Mouse (Mus musculus): ENCODE results near the gene Ell. TPM values are rescaled to one million over a fixed set of nuclear protein-coding genes. Genes with fewer than 3 reads are reported as not detected.

The Ell gene
- 10 to 100 TPM; 12.5 to 21.8 TPM for total RNA-seq (2021)
- long read RNA-seq, experiment 1, transcript Ell-201 (12 exons, 3,072 nt) = major isoform, 18 of 23 reads
- long read RNA-seq, experiment 1, partial matches to known transcripts = 4 of 23 reads
- long read RNA-seq, experiment 1, other reads (novel, unspliced or antisense) = 1 of 23 reads
- long read RNA-seq, experiment 2, transcript Ell-201 (12 exons, 3,072 nt) = major isoform, 12 of 19 reads
- long read RNA-seq, experiment 2, partial matches to known transcripts = 0 of 19 reads
- long read RNA-seq, experiment 2, other reads (novel, unspliced or antisense) = 7 of 19 reads

DNA sequence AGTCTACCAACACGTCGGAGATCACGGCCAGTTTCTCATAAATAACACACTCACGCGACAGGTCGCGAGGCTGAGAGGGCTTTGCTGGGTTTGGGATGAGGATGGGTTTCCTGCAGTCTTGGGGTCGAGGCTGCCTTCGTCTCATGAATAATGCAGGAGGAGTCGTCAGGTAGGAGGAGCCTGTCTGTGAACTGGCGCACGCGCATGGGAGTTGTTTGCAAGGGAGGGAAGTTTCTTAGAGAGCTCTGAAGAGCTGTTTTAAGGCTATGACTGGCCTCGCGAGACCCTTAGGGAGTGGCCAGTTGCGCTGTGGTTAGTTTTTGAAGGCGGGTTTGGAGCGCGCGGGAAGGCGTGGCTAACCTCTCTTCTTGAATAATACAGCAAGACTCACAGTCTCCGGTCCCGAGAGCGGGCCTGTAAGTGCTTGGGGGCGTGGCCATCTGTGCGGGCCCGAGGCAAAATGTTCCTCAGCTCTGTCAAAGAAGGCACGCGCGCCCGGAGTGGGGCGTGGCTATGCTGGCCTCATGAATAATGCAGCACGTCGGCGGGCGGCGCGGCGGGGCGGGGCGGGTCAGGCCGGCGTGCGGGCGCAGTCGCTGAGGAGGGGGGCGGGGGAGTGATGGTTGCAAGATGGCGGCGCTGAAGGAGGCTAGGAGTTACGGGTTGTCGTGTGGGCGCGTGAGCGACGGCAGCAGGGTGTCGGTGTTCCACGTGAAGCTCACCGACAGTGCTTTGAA, at the start of gene Ell:
Gene Ell, plus strand, starts transcription at position 381 of the 737 bp plus-strand sequence.
- DNase-seq (ENCODE audit: low spot score) = peak; percentile 99

DNA sequence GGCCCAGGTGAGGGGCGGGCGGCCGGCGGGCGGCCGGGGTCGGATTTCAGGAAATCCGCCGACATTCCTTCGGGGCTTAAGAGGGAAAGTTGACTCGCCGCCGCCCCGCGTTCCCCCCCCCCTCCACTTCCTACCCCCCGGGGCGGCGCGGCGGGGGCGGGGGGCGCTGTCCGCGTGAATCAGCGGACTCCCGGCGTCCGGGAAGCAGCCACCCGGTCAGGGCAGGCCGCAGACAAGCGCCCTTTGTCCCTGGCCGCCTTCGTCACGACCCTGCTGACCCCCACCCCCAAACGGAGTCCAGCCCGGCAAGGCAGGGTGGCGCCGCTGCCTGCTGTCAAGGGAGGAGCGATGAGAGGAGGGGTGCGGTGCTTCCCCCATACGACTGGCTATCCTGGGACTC, 49.7 kb upstream of the Ell start:
- no peak for DNase-seq (ENCODE audit: low spot score)

DNA sequence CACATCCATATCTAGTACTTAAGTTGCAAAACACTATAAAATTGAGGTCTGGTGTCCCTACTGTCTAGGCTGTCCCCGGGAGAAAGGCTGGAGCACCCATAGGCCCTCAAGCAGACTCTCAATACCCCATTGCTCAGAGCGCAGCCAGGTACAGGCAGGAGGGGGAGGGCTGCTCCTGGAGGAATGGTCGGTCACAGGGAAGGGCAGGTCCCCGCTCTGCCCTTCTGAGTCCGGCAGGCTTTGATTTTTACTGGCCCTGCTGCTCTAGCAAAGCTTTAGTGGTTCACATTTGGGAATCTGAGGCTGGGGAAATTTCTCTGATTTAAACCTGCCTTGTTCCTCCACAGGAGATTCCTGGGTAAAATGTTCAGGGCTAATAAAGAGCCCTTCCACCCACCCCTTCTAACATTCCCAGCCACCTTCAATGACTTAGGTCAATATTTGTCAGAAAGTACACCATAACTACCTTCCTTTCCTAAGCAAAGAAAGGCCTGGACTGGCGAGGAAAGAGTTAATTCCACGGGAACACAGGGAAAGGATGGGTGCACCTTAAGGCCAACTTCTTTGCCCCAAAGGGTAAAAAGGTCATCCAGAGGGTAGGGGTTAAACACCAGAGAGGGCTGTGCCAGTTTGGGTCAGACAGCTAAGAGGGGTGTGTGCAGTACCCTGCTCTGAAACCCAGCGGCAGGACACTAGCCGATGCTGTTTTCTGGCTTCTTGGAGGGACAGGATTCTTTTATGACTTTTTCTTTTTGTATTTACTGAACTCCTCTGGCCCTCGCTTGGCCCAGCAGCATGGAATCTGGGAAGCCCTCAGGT, 49.0 kb upstream of the Ell start:
- DNase-seq (ENCODE audit: low spot score) = no peak

DNA sequence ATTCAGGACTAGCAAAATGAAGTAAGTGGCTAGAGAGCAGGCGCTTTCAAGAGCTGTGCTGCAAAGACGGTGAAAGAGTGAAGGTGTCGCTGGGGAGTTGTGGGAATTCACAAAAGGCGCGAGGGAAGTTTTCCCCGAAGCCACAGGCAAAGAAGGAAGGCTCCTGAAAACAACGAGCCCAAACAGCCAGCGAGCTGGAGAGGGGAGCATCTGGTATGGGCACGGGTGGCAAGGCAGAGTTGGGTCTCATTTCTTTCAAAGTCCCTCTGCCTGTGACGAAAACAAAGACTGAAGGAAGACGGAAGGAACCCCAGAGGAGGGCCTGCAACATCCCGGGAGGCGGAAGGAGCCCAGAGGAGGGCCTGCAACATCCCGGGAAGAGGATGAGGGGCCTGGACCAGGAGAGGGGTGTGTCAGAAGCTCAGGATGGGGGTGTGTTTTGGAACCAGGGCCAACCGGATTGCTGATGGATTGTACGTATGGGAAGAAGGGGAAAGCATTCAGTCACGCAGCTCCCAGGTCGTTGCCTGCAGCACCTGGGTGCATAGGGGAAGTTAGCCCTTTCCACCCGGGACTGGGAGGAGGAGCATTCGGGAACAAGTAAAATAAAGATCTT, 48.3 kb upstream of the Ell start:
- DNase-seq (ENCODE audit: low spot score) = no peak

DNA sequence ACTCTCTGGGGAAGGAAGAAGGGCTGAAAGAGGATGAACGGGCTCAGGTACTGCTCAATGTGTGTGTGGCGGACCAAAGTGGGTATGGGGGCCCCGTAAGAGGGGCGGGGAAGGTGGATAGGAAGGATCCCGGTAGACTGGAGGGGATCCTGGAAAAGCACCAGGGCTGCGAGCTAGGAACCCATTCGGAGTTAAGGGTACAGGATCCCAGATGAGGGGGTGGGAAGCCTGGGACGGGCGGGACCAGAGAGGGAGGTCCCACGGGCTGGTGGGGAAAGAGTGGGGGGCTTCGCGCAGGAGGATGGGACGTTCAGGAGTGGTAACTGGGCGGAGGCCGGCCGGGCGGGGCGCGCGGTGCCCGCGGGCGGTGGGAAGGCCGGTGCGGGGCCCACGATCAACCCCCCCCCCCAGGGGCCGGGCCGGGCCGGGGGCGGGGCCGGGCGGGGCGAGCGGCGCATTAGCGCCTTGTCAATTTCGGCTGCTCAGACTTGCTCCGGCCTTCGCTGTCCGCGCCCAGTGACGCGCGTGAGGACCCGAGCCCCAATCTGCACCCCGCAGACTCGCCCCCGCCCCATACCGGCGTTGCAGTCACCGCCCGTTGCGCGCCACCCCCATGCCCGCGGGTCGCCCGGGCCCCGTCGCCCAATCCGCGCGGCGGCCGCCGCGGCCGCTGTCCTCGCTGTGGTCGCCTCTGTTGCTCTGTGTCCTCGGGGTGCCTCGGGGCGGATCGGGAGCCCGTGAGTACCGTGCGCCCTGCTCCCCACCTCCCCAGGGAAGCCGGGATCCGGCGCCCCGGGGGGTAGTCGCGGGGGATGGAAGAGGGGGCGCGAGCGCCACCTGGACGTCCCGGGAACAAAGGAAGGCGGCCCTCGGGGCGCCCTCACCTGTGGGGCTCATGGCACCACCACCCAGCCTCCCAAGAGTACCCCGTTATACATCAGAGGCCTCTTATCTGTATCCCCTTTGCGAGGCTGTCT, 46.3 kb upstream of the Ell start, which contains the start of gene Crlf1:
Gene Crlf1, plus strand, starts transcription at position 495 of the 977 bp plus-strand sequence.
- no peak for DNase-seq (ENCODE audit: low spot score)

DNA sequence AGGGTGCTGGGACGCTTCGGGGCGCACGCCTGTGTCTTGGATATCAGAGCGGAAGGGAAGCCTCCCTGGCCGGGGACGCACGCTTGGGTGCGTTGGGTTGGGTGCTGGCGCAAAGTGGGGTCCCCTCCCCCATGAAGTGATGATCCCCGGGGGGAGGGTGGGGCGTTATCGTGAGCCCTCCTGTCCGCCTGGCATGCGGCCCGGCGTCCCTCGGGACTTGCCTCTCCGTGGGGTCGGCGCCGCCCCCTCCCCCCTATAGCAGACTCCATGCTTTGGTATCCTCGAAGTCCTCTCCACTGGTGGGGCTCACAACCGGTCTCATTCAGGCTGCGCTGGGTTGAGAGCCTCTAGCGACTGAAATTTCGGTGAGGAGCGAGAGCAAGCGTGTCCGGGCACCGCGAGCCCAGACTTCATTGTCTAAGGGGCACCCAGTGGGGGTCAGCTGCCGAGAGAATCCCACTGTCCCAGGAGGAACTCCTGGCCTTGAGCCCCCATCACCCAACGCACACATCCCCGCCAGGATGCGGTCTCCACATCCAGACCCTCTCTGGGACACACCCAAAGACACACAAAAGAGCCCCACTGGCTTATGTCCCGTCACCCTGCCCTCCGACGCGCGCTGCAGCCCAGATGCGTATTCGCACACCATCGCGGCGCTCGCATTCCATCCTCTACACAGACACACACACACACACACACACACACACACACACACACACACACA, 45.4 kb upstream of the Ell start:
- no peak for DNase-seq (ENCODE audit: low spot score)

DNA sequence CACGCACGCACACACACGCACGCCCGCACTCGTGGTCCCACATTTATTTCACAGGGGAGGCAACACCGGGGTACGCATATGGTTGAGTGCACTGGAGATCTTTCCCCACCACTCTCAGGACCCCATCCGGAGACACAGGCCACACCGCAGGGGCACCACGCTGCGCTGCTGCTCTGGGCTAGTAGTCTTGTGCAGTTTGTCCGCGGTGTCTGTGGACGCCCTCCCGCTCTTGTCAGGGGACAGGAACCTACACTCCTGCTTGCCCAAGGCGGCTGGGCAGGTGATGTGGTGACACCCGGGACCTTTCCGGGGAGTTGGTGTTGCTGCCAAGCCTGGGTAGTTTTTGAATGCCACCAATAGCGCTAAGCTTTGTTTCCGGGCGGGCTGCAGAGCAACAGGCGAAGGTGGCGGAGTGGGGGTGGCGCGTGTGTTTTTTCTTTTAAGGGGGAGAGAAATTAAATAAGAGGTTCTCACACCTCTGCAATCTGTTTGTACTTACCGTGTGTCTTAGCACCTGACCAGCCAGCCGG, 44.8 kb upstream of the Ell start:
- no peak for DNase-seq (ENCODE audit: low spot score)

DNA sequence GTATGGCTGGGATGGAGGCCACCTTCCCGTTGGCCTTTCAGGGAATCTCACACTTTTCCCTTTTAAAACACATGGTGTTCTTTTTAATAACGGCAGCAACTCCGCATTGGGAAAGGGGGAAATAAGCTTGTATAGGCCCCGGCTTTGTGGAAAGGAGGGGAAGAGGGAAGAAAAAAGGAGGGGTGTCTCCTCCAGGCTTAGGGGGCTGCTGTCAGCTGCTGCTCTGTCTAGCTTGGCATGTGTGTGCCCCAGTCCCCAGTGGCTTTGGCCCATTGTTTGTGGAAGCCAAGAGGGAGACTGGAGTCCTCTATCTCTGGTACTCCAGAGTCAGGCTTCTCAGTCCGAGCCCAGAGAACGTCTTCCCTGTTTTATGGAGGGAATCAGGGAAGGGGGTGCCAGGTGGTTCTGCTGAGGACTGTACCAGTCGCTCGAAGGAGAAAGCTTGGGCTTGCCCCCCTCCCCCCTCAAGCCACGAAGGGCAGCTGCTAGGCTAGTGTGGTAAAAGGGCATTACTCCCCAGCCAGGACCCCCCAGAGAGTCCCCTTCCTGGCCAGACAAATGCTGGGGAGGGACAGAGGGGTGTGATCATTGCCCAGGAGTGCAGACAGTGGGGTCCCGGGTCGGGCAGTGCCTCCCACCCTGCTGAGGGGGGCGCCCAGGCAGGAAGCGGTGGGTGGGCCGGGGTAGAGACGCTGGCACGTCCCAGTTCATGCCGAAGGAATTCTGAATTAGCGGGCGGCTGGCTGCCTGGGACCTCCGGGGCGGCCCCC, 44.1 kb upstream of the Ell start:
- no peak for DNase-seq (ENCODE audit: low spot score)

DNA sequence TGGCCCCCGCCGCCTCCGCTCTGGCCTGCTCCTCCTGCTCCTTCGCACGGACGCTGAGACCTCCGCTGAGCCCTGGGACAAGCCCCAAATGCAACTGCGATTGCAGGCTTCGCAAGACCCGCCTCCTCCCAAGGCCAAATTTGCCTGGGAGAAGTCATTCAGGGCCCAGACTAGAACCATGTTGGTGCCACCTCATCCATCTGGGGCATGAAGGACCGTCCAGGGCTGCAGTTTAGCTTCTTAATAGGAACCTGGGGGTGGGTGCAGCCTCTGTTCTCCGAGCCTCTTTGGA, 43.5 kb upstream of the Ell start:
- no peak for DNase-seq (ENCODE audit: low spot score)

DNA sequence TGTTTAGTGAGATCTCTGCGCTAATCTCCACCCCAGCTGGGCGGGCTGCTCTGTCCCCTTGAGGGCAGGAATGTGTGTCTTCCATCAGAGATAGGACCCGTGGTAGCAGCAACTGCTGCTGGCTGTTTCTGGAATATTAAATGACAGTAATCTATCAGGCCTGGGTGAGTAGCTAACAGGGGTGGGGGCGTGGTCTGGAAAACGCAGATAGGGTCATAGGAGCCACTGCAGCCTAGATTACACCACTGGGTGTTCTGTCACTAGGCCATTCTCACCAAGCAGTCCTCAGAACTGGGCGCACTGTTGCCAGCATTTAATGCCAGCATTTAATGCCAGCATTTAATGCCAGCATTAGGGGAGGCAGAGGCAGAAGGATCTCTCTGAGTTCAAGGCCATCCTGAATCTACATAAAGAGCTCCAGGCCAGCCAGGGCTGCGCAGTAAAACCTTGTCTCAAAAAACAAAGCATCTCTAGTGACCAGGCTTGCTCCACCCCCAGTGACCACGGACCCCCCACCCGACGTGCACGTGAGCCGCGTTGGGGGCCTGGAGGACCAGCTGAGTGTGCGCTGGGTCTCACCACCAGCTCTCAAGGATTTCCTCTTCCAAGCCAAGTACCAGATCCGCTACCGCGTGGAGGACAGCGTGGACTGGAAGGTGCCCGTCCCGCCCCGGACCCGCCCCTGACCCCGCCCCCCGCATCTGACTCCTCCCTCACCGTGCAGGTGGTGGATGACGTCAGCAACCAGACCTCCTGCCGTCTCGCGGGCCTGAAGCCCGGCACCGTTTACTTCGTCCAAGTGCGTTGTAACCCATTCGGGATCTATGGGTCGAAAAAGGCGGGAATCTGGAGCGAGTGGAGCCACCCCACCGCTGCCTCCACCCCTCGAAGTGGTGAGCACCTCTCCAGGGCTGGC, 38.6 kb upstream of the Ell start:
- no peak for DNase-seq (ENCODE audit: low spot score)

DNA sequence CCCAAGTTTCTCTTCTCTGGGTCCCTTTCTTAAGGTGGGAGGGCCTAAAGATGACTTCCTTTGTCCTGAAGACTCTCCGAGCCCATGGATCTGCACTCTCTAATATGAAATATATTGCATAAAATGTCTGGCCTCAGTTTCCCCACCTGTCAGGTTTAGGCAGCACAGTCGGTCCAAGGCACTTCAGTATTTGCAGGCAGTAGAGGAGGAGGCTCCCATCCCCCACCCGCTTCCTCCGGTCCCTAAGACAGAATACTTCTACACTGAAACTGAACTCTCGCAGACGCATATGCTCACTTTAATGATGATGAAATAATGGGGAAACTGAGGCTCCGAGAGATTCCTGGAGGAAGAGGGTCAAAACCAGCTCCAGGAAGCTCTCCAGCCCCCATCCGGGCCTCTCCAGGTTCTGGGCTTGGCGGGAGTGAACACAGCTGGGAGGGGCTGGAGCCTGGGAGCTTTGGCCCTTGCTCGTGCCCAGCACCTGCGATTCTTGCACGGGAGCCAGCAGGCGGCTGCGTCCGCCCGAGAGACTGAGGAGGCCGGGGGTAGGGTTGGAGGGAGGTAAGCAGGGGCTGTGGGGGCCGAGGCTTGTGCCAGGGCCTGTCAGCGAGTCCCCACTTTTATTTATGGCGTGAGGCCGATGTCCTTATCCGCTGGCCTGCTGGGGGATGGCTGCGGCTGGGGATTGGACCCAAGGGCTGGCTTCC, 37.3 kb upstream of the Ell start:
- DNase-seq (ENCODE audit: low spot score) = peak; percentile 65

DNA sequence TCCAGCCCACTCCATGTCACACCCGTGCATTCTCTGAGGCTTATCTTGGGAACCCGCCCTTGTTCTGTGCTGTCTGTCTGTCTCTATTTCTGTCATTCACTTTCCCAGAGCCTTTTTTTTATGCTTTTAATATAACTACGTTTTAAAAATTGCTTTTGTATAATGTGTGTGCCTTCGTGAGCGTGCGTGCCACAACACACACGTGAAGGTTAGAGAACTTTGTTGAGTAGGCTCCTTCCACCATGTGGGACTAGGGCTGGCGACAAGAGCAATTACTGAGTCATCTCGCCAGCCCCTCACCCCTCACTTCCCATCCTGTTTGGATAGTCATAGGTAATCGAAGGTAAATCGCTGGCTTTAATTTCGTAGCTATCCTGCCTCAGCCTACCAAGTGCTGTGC, 36.7 kb upstream of the Ell start:
- no peak for DNase-seq (ENCODE audit: low spot score)

DNA sequence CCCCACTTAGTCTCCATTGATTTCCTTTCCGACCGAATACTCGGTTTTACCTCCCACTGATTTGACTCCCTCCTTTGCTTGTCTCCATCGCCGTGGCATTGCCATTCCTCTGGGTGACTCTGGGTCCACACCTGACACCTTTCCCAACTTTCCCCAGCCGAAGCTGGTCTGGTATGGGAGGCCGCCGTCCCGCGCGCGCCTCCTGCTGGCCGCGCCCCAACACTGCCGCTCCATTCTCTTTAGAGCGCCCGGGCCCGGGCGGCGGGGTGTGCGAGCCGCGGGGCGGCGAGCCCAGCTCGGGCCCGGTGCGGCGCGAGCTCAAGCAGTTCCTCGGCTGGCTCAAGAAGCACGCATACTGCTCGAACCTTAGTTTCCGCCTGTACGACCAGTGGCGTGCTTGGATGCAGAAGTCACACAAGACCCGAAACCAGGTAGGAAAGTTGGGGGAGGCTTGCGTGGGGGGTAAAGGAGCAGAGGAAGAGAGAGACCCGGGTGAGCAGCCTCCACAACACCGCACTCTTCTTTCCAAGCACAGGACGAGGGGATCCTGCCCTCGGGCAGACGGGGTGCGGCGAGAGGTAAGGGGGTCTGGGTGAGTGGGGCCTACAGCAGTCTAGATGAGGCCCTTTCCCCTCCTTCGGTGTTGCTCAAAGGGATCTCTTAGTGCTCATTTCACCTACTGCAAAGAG, 36.1 kb upstream of the Ell start:
- DNase-seq (ENCODE audit: low spot score) = peak; percentile 72

DNA sequence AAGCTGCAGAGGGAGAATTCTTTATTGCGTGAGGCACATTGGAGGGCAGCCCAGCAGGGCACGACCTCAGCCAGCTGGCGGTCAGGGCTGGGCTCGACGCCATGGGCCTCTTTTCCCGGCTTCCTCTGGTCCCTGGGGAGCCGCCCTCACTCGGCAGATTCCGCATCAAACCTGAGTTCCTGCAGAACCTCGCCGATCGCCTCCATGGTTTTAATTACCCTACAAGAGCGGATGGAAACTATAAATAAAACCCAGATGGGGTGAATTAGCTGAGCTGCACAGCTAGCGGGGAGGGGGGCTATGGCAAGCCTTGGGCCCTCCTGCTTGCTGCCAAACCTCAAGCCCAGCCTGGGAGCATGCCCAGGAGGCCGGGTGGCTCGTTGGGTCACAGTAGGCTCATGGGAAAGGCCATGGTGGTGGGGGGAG, 35.0 kb upstream of the Ell start:
- peak; percentile 83 for DNase-seq (ENCODE audit: low spot score)

DNA sequence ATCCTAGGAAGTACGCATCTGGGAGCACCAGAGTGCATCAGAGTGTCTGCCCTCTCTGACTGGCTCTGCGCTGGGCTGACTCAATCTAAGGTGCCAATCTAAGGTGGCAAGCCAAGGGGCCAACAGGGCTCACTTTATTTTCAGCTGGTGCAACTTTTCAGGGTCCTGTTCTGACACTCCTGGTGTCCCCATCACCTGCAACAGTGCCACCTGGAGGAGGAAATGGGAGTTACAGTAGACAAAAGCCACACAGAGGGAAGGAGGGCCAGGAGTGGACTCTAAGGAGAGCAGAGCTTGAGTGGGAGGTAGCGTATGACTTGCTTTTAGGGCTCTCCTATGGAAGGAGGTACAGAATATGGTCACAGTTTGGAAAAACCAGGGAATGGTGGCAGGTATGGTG, 34.4 kb upstream of the Ell start:
- DNase-seq (ENCODE audit: low spot score) = peak; percentile 83

DNA sequence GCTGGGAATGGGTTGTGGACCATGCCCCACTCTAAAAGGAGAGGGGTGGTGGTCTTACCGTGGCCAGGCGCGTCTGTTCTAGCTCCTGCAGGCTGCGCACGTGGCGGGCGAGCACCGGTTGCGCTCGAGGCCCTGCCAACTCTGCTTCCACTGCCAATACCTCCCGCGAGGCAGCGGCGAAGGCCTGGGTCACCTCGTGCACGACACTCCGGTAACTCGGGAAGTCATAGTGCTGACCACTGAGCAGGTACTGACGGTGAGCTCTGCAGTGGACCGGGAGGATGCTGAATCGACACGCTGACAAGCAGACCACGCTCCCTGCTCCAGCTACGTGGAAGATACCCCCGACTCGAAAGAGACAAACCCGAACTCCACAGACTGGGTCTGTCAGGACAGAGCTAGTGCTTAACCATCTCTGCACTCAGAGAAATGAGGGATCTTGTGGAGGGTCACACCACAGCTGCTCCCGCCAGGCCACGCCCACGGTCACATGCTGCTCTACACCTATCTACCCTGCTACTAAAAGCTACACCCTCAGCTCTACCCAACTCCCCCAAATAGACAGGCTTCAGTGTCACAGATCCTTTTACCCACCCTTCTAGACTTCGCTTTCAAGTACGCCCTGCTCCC, 33.4 kb upstream of the Ell start:
- DNase-seq (ENCODE audit: low spot score) = no peak

All from gastrocnemius, adult 18-20 months (tissue).